ENCODE assay signal across 12 mouse cellular contexts in the genomic region with DNA sequence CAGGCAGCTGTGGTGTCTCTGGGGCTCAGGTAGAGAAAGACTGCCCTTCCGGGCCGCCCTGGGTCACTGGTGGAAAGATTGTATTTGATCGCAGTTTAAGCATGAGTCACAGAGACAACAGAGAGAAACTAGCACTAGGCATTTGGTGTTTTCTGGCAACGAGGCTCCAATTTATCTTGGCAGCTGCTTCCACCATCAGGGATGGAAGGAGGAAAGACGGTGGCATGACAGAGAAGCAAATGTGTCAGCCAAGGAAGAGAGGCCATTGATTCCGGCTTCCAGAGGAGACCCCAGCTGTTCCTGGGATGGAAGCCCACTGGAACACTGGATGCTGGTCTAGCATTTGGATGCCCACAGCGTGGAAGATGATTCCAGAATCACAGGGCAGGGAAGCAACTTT.
A peak's percentile ranks its signal among the peaks of the same experiment; 100 is the strongest.
DNase-seq lines count a peak whose midpoint lies in the region; ATAC-seq and TF ChIP-seq lines count a peak whose summit lies in the region.
"Had no signal": no experiment of that assay in that cellular context is flagged by ENCODE, and none has a peak within 500 bp of the region (broad histone marks: within the 10 kb centered on the region; RNA-seq: fewer than 3 reads in every experiment).

No protein-coding gene starts in this region.

- H3K27ac ChIP-seq in hindbrain, embryonic 15.5 days (replicated peaks), result peak overlapping the region; percentile 59; the same call in 1 of the 2 replicates
- H3K27ac ChIP-seq in hindbrain, embryonic 12.5 days, result no peak overlapping the region
- H3K27ac ChIP-seq: embryonic facial prominence, embryonic 12.5 days; hindbrain, embryonic 13.5 days; kidney, postnatal 0 days had no signal

- H3K36me3 ChIP-seq in hindbrain, embryonic 15.5 days, result no peaks in the 10 kb centered on the region
- H3K36me3 ChIP-seq in hindbrain, embryonic 12.5 days, result no peaks in the 10 kb centered on the region
- H3K36me3 ChIP-seq: embryonic facial prominence, embryonic 12.5 days; hindbrain, embryonic 13.5 days had no signal

- no peaks in the 10 kb centered on the region for H3K9me3 ChIP-seq in hindbrain, embryonic 15.5 days
- no peaks in the 10 kb centered on the region for H3K9me3 ChIP-seq in hindbrain, embryonic 12.5 days (replicated peaks)
- H3K9me3 ChIP-seq: embryonic facial prominence, embryonic 12.5 days had no signal

- no peak overlapping the region for H3K4me3 ChIP-seq in hindbrain, embryonic 15.5 days
- H3K4me3 ChIP-seq in hindbrain, embryonic 12.5 days, result no peak overlapping the region
- H3K4me3 ChIP-seq: embryonic facial prominence, embryonic 12.5 days; hindbrain, embryonic 13.5 days had no signal

- DNase-seq in brain, embryonic 14.5 days (ENCODE audit: low read depth), result peak; percentile 80
- DNase-seq in cerebellum, adult 9-11 months, result peak; percentile 76
- peak; percentile 80 for DNase-seq in layer of hippocampus, adult 9-11 months
- no peak for DNase-seq in thymus, adult 18-20 months
- DNase-seq in heart, postnatal 4 days, result no peak
- DNase-seq: gastrocnemius, postnatal 36 days had no signal

- no peak for TF ChIP-seq POLR2A in brain, embryonic 14.5 days (IDR thresholded peaks at IDR 0.05; ENCODE audit: borderline replicate concordance, extremely low read depth, insufficient read depth, insufficient read length, poor library complexity, severe bottlenecking)

- H3K27me3 ChIP-seq in hindbrain, embryonic 15.5 days, result no peaks in the 10 kb centered on the region
- no peaks in the 10 kb centered on the region for H3K27me3 ChIP-seq in hindbrain, embryonic 12.5 days
- H3K27me3 ChIP-seq: embryonic facial prominence, embryonic 12.5 days; hindbrain, embryonic 13.5 days had no signal

- H3K4me1 ChIP-seq in hindbrain, embryonic 15.5 days (replicated peaks), result no peaks in the 10 kb centered on the region
- no peaks in the 10 kb centered on the region for H3K4me1 ChIP-seq in hindbrain, embryonic 12.5 days
- H3K4me1 ChIP-seq: embryonic facial prominence, embryonic 12.5 days; hindbrain, embryonic 13.5 days had no signal

- no peak for TF ChIP-seq CTCF in brain, embryonic 14.5 days (IDR thresholded peaks at IDR 0.05; ENCODE audit: borderline replicate concordance, extremely low read depth, insufficient read depth, insufficient read length)

- no peak overlapping the region for H3K9ac ChIP-seq in hindbrain, embryonic 15.5 days
- no peak overlapping the region for H3K9ac ChIP-seq in hindbrain, embryonic 12.5 days
- H3K9ac ChIP-seq: embryonic facial prominence, embryonic 12.5 days; hindbrain, embryonic 13.5 days had no signal

- 55% methylated on average over 7 of the region's 7 CpGs for WGBS in hindbrain, embryonic 15.5 days
- WGBS in hindbrain, embryonic 12.5 days, result 83% methylated on average over 7 of the region's 7 CpGs

- H3K4me2 ChIP-seq in hindbrain, embryonic 15.5 days, result no peak overlapping the region
- no peak overlapping the region for H3K4me2 ChIP-seq in hindbrain, embryonic 12.5 days (replicated peaks)
- H3K4me2 ChIP-seq: embryonic facial prominence, embryonic 12.5 days; hindbrain, embryonic 13.5 days; liver, embryonic 11.5 days had no signal

- no peak for ATAC-seq in hindbrain, embryonic 15.5 days (ENCODE audit: low FRiP score, low read depth)
- ATAC-seq in hindbrain, embryonic 12.5 days (ENCODE audit: low FRiP score), result no peak

Comparison
In these comparisons a context has a peak if more than half of its experiments do, and no peak if none do; other contexts are left out.
1. DNase-seq: peak in brain, embryonic 14.5 days (single experiment), cerebellum, adult 9-11 months (single experiment) and layer of hippocampus, adult 9-11 months (single experiment); none in thymus, adult 18-20 months (0 of 2) and heart, postnatal 4 days (single experiment).